Mouse (Mus musculus): Measurements from ENCODE around the gene Tspo2. TPM values are rescaled to one million over a fixed set of nuclear protein-coding genes. Genes with fewer than 3 reads are reported as not detected.

Gene Tspo2
- polyA plus RNA-seq, 1 experiment from 2014 or later: 2.6 TPM

GRCm38 (mm10) chr17:48410299-48410785 lies 41.0 kb downstream of the Tspo2 start:
- ATAC-seq (ENCODE audit: low read depth): peak; percentile 7
- no peaks in the 10 kb centered on the region for H3K27me3 ChIP-seq (ENCODE audit: control insufficient read depth, insufficient read depth, low read depth, low read length)
- H3K4me1 ChIP-seq (replicated peaks; ENCODE audit: control insufficient read depth, insufficient read depth, low read length): peaks cover 27% of the 10 kb centered on the region
- 0% methylated on average over 13 of the region's 13 CpGs for whole genome bisulfite sequencing
- H3K27ac ChIP-seq (ENCODE audit: low read length): peak overlapping the region; percentile 100
- peak overlapping the region; percentile 93 for H3K9ac ChIP-seq (ENCODE audit: low read length)
- peaks cover 16% of the 10 kb centered on the region for H3K36me3 ChIP-seq (ENCODE audit: control insufficient read depth, insufficient read depth, low read length)
- H3K4me3 ChIP-seq (ENCODE audit: low read length): peak overlapping the region; percentile 78
- no peaks in the 10 kb centered on the region for H3K9me3 ChIP-seq (ENCODE audit: control insufficient read depth, low read length)
- H3K4me2 ChIP-seq (ENCODE audit: low read depth, low read length): peak overlapping the region; percentile 82

- under 1% methylated on average over 83 of the region's 84 CpGs for WGBS
- ATAC-seq (ENCODE audit: low read depth): peak; percentile 97
- H3K36me3 ChIP-seq (ENCODE audit: control insufficient read depth, insufficient read depth, low read length): peaks cover 11% of the 10 kb centered on the region
- no peaks in the 10 kb centered on the region for H3K27me3 ChIP-seq (ENCODE audit: control insufficient read depth, insufficient read depth, low read depth, low read length)
- peaks cover 27% of the 10 kb centered on the region for H3K4me1 ChIP-seq (replicated peaks; ENCODE audit: control insufficient read depth, insufficient read depth, low read length)
- H3K4me2 ChIP-seq (ENCODE audit: low read depth, low read length): peak within 1 kb of the TSS; percentile 82
- peak within 1 kb of the TSS; percentile 100 for H3K27ac ChIP-seq (ENCODE audit: low read length)
- peak within 1 kb of the TSS; percentile 100 for H3K9ac ChIP-seq (ENCODE audit: low read length)
- H3K9me3 ChIP-seq (ENCODE audit: control insufficient read depth, low read length): no peaks in the 10 kb centered on the region
- peak within 1 kb of the TSS; percentile 95 for H3K4me3 ChIP-seq (ENCODE audit: low read length)
Measured at GRCm38 (mm10) chr17:48409380-48410298, 41.7 kb downstream of the Tspo2 start, which contains the start of the genes Nfya and Oard1. Nfya (minus strand) TSS chr17:48409906. Oard1 (plus strand) TSS chr17:48410014.

- under 1% methylated on average over 41 of the region's 47 CpGs for WGBS
Measured at GRCm38 (mm10) chr17:48408526-48409291, 42.6 kb downstream of the Tspo2 start.

GRCm38 (mm10) chr17:48407910-48408525 lies 43.3 kb downstream of the Tspo2 start:
- peak overlapping the region; percentile 95 for H3K4me3 ChIP-seq (ENCODE audit: low read length)
- 2% methylated on average over 8 of the region's 8 CpGs for WGBS
- H3K4me2 ChIP-seq (ENCODE audit: low read depth, low read length): peak overlapping the region; percentile 69
- no peaks in the 10 kb centered on the region for H3K9me3 ChIP-seq (ENCODE audit: control insufficient read depth, low read length)
- H3K27ac ChIP-seq (ENCODE audit: low read length): peak overlapping the region; percentile 100
- no peak for ATAC-seq (ENCODE audit: low read depth)
- H3K4me1 ChIP-seq (replicated peaks; ENCODE audit: control insufficient read depth, insufficient read depth, low read length): peaks cover 27% of the 10 kb centered on the region
- no peaks in the 10 kb centered on the region for H3K27me3 ChIP-seq (ENCODE audit: control insufficient read depth, insufficient read depth, low read depth, low read length)
- H3K36me3 ChIP-seq (ENCODE audit: control insufficient read depth, insufficient read depth, low read length): peaks cover 4% of the 10 kb centered on the region
- H3K9ac ChIP-seq (ENCODE audit: low read length): peak overlapping the region; percentile 100

More at GRCm38 (mm10) chr17:48408526-48409291, 42.6 kb downstream of the Tspo2 start:
- Histone ChIP-seq H3K27ac (ENCODE audit: low read length) (peak overlapping the region; percentile 100), H3K36me3 (ENCODE audit: control insufficient read depth, insufficient read depth, low read length) (peaks cover 5% of the 10 kb centered on the region), H3K4me1 (replicated peaks; ENCODE audit: control insufficient read depth, insufficient read depth, low read length) (peaks cover 27% of the 10 kb centered on the region), H3K4me2 (ENCODE audit: low read depth, low read length) (peak overlapping the region; percentile 69), H3K4me3 (ENCODE audit: low read length) (peak overlapping the region; percentile 95), H3K9ac (ENCODE audit: low read length) (peak overlapping the region; percentile 100), H3K9me3 (ENCODE audit: control insufficient read depth, low read length) (no peaks in the 10 kb centered on the region), H3K27me3 (ENCODE audit: control insufficient read depth, insufficient read depth, low read depth, low read length) (no peaks in the 10 kb centered on the region)
- peak; percentile 29 for ATAC-seq (ENCODE audit: low read depth)

- H3K9me3 ChIP-seq (ENCODE audit: control insufficient read depth, low read length): no peaks in the 10 kb centered on the region
- H3K4me3 ChIP-seq (ENCODE audit: low read length): no peak overlapping the region
- H3K4me2 ChIP-seq (ENCODE audit: low read depth, low read length): no peak overlapping the region
- no peak for ATAC-seq (ENCODE audit: low read depth)
- no peaks in the 10 kb centered on the region; the same call in 1 of the 2 replicates for H3K36me3 ChIP-seq (ENCODE audit: control insufficient read depth, insufficient read depth, low read length)
- peaks cover 27% of the 10 kb centered on the region for H3K4me1 ChIP-seq (replicated peaks; ENCODE audit: control insufficient read depth, insufficient read depth, low read length)
- 71% methylated on average over 4 of the region's 4 CpGs for WGBS
- no peak overlapping the region for H3K9ac ChIP-seq (ENCODE audit: low read length)
- no peak overlapping the region for H3K27ac ChIP-seq (ENCODE audit: low read length)
- no peaks in the 10 kb centered on the region for H3K27me3 ChIP-seq (ENCODE audit: control insufficient read depth, insufficient read depth, low read depth, low read length)
Measured at GRCm38 (mm10) chr17:48407154-48407553, 44.2 kb downstream of the Tspo2 start.

- Histone ChIP-seq H3K4me3 (ENCODE audit: low read length) (no peak overlapping the region), H3K4me1 (replicated peaks; ENCODE audit: control insufficient read depth, insufficient read depth, low read length) (peaks cover 15% of the 10 kb centered on the region), H3K9ac (ENCODE audit: low read length) (no peak overlapping the region), H3K27me3 (ENCODE audit: control insufficient read depth, insufficient read depth, low read depth, low read length) (no peaks in the 10 kb centered on the region), H3K27ac (ENCODE audit: low read length) (no peak overlapping the region), H3K36me3 (ENCODE audit: control insufficient read depth, insufficient read depth, low read length) (peaks cover 5% of the 10 kb centered on the region), H3K4me2 (ENCODE audit: low read depth, low read length) (no peak overlapping the region), H3K9me3 (ENCODE audit: control insufficient read depth, low read length) (no peaks in the 10 kb centered on the region)
- 63% methylated on average over 1 of the region's 1 CpGs for WGBS
- ATAC-seq (ENCODE audit: low read depth): no peak
Measured at GRCm38 (mm10) chr17:48404706-48405105, 46.6 kb downstream of the Tspo2 start.

- WGBS: 73% methylated on average over 2 of the region's 2 CpGs
Measured at GRCm38 (mm10) chr17:48403848-48404247, 47.5 kb downstream of the Tspo2 start.

GRCm38 (mm10) chr17:48402751-48403150 lies 48.6 kb downstream of the Tspo2 start:
- H3K4me1 ChIP-seq (replicated peaks; ENCODE audit: control insufficient read depth, insufficient read depth, low read length): peaks cover 9% of the 10 kb centered on the region

More at GRCm38 (mm10) chr17:48403848-48404247, 47.5 kb downstream of the Tspo2 start:
- Histone ChIP-seq H3K9me3 (ENCODE audit: control insufficient read depth, low read length) (no peaks in the 10 kb centered on the region), H3K36me3 (ENCODE audit: control insufficient read depth, insufficient read depth, low read length) (peaks cover 13% of the 10 kb centered on the region), H3K4me2 (ENCODE audit: low read depth, low read length) (no peak overlapping the region), H3K9ac (ENCODE audit: low read length) (no peak overlapping the region), H3K27me3 (ENCODE audit: control insufficient read depth, insufficient read depth, low read depth, low read length) (no peaks in the 10 kb centered on the region), H3K27ac (ENCODE audit: low read length) (no peak overlapping the region), H3K4me1 (replicated peaks; ENCODE audit: control insufficient read depth, insufficient read depth, low read length) (peaks cover 15% of the 10 kb centered on the region), H3K4me3 (ENCODE audit: low read length) (no peak overlapping the region)
- no peak for ATAC-seq (ENCODE audit: low read depth)

More at GRCm38 (mm10) chr17:48402751-48403150, 48.6 kb downstream of the Tspo2 start:
- peaks cover 20% of the 10 kb centered on the region for H3K36me3 ChIP-seq (ENCODE audit: control insufficient read depth, insufficient read depth, low read length)
- H3K27me3 ChIP-seq (ENCODE audit: control insufficient read depth, insufficient read depth, low read depth, low read length): no peaks in the 10 kb centered on the region
- 90% methylated on average over 3 of the region's 3 CpGs for WGBS
- ATAC-seq (ENCODE audit: low read depth): no peak
- H3K4me3 ChIP-seq (ENCODE audit: low read length): no peak overlapping the region
- H3K9me3 ChIP-seq (ENCODE audit: control insufficient read depth, low read length): no peaks in the 10 kb centered on the region
- H3K27ac ChIP-seq (ENCODE audit: low read length): no peak overlapping the region
- H3K9ac ChIP-seq (ENCODE audit: low read length): no peak overlapping the region
- no peak overlapping the region for H3K4me2 ChIP-seq (ENCODE audit: low read depth, low read length)

Data from lung, embryonic 16.5 days (tissue).